Mouse (Mus musculus) 3T3-L1 (cell line): ENCODE data around the gene Rbms3.

Experiments used
- DNase-seq: peaks from one replicate; pipeline ENCODE4 v3.0.0-alpha.2; 2015; ENCODE audit warnings: low read depth, low spot score

Rbms3 gene

DNA sequence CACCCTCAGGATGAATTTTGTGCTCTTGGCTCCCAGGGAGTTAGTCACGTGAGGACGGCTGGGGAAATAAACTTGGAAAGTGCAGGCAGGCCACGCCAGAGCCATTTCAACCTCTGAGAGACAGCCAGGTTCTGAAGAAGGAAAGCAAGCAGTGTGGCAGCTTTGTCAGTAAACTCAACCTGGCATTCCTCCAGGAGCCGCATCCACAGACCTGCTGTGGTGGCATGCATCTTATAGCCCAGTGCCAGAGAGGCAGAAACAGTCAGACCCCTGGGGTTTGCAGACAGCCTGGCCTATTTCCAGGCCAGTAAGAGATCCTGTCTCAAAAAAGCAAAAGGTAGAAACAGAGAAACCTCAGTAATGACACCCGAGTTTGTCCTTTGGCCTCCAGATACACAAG, 1105.3 kb downstream of the Rbms3 start:
- DNase-seq: no peak
